ENCODE assay signal across 9 mouse cellular contexts in genomic region chr11:28733877-28734580, GRCm38 (mm10).
DNase-seq lines count a peak whose midpoint lies in the region; ATAC-seq and TF ChIP-seq lines count a peak whose summit lies in the region.
"Had no signal": no experiment of that assay in that cellular context is flagged by ENCODE, and none has a peak within 500 bp of the region (broad histone marks: within the 10 kb centered on the region; RNA-seq: fewer than 3 reads in every experiment).

No protein-coding gene starts in this region.

- H3K9me3 ChIP-seq in heart, embryonic 11.5 days (replicated peaks; ENCODE audit: control insufficient read depth, low read length) = no peaks in the 10 kb centered on the region
- H3K9me3 ChIP-seq in midbrain, embryonic 14.5 days (ENCODE audit: control insufficient read depth, low read length) = no peaks in the 10 kb centered on the region
- H3K9me3 ChIP-seq: liver, embryonic 13.5 days had no signal

- intact Hi-C loops in heart, adult 2 months (cut with DNase I) = loop anchor here (5.0 kb wide), 1 partner anchor 78 kb away; no protein-coding TSS in a partner anchor

- H3K4me1 ChIP-seq in heart, adult 2 months (ENCODE audit: control insufficient read depth, insufficient read depth, low read length) = no peaks in the 10 kb centered on the region
- H3K4me1 ChIP-seq in heart, embryonic 11.5 days (ENCODE audit: control insufficient read depth, insufficient read depth, low read length) = no peaks in the 10 kb centered on the region
- peaks cover 12% of the 10 kb centered on the region for H3K4me1 ChIP-seq in midbrain, embryonic 14.5 days (ENCODE audit: control insufficient read depth, insufficient read depth, low read length)
- H3K4me1 ChIP-seq: liver, embryonic 13.5 days had no signal

- peak; percentile 42 for TF ChIP-seq CTCF in heart, adult 2 months (IDR thresholded peaks at IDR 0.05)

- H3K36me3 ChIP-seq in heart, adult 2 months (ENCODE audit: control insufficient read depth, insufficient read depth, low read length) = no peaks in the 10 kb centered on the region
- no peaks in the 10 kb centered on the region for H3K36me3 ChIP-seq in heart, embryonic 11.5 days (ENCODE audit: control insufficient read depth, insufficient read depth, low read length)
- H3K36me3 ChIP-seq in midbrain, embryonic 14.5 days (ENCODE audit: control insufficient read depth, insufficient read depth, low read length) = no peaks in the 10 kb centered on the region
- H3K36me3 ChIP-seq: liver, embryonic 13.5 days had no signal

- no peak for TF ChIP-seq EP300 in heart, adult 2 months (IDR thresholded peaks at IDR 0.05; ENCODE audit: insufficient read depth, low read depth, low read length)

- no peak for DNase-seq in heart, adult 2 months
- peak; percentile 8 for DNase-seq in 416B (ENCODE audit: low read depth)
- DNase-seq in embryo, embryonic 9.5 days (ENCODE audit: extremely low spot score) = peak; percentile 22
- peak; percentile 59 for DNase-seq in midbrain, embryonic 14.5 days
- no peak for DNase-seq in testis, postnatal 10 days (ENCODE audit: low spot score)
- no peak for DNase-seq in lung, adult 18-20 months
- DNase-seq in ovary, postnatal 36 days (ENCODE audit: low spot score) = no peak
- DNase-seq: liver, embryonic 13.5 days had no signal

- no peak overlapping the region for H3K9ac ChIP-seq in heart, adult 2 months (ENCODE audit: low read depth, low read length)
- H3K9ac ChIP-seq in heart, embryonic 11.5 days (ENCODE audit: low read depth, low read length) = no peak overlapping the region
- H3K9ac ChIP-seq in midbrain, embryonic 14.5 days (replicated peaks; ENCODE audit: low read length) = no peak overlapping the region
- H3K9ac ChIP-seq: liver, embryonic 13.5 days had no signal

- WGBS in heart, adult 2 months = 74% methylated on average over 3 of the region's 3 CpGs
- 55% methylated on average over 3 of the region's 3 CpGs for WGBS in heart, embryonic 11.5 days (ENCODE audit: insufficient replicate concordance)
- 24% methylated on average over 3 of the region's 3 CpGs for WGBS in midbrain, embryonic 14.5 days

- H3K27me3 ChIP-seq in heart, adult 2 months (ENCODE audit: control insufficient read depth, insufficient read depth, low read length) = no peaks in the 10 kb centered on the region
- H3K27me3 ChIP-seq in heart, embryonic 11.5 days (ENCODE audit: control insufficient read depth, insufficient read depth, low read length) = no peaks in the 10 kb centered on the region
- H3K27me3 ChIP-seq in midbrain, embryonic 14.5 days (ENCODE audit: control insufficient read depth, insufficient read depth, low read length) = no peaks in the 10 kb centered on the region
- H3K27me3 ChIP-seq: liver, embryonic 13.5 days had no signal

- H3K4me2 ChIP-seq in heart, embryonic 11.5 days = no peak overlapping the region
- no peak overlapping the region for H3K4me2 ChIP-seq in midbrain, embryonic 14.5 days (ENCODE audit: low read length)
- H3K4me2 ChIP-seq: liver, embryonic 13.5 days had no signal

- no peak for TF ChIP-seq POLR2A in heart, adult 2 months (IDR thresholded peaks at IDR 0.05; ENCODE audit: insufficient read depth, low read depth, low read length)

- no peak for ATAC-seq in heart, embryonic 11.5 days (replicated peaks; ENCODE audit: insufficient number of reproducible peaks, low FRiP score, low TSS enrichment)
- no peak for ATAC-seq in midbrain, embryonic 14.5 days (ENCODE audit: low FRiP score, low TSS enrichment)

- no peaks in the 10 kb centered on the region for H3K79me2 ChIP-seq in heart, adult 2 months (replicated peaks; ENCODE audit: control insufficient read depth, insufficient read depth, low read length)

- no peak overlapping the region for H3K27ac ChIP-seq in heart, adult 2 months
- no peak overlapping the region for H3K27ac ChIP-seq in heart, embryonic 11.5 days (ENCODE audit: low read depth, low read length)
- H3K27ac ChIP-seq in midbrain, embryonic 14.5 days (replicated peaks; ENCODE audit: low read depth, low read length) = no peak overlapping the region
- H3K27ac ChIP-seq: liver, embryonic 13.5 days had no signal

- H3K4me3 ChIP-seq in heart, adult 2 months = no peak overlapping the region
- H3K4me3 ChIP-seq in heart, embryonic 11.5 days (ENCODE audit: low read depth, low read length) = no peak overlapping the region
- H3K4me3 ChIP-seq in midbrain, embryonic 14.5 days (replicated peaks; ENCODE audit: low read depth, low read length) = no peak overlapping the region
- H3K4me3 ChIP-seq: liver, embryonic 13.5 days had no signal

Comparison
In these comparisons a context has a peak if more than half of its experiments do, and no peak if none do; other contexts are left out.
1. DNase-seq: peak in 416B (single experiment), embryo, embryonic 9.5 days (single experiment) and midbrain, embryonic 14.5 days (single experiment); none in heart, adult 2 months (0 of 2), testis, postnatal 10 days (single experiment), lung, adult 18-20 months (0 of 2) and ovary, postnatal 36 days (single experiment).